Mouse (Mus musculus): ENCODE results near the gene Fanci. TPM values are rescaled to one million over a fixed set of nuclear protein-coding genes. Genes with fewer than 3 reads are reported as not detected.

Gene Fanci
- 15.8 and 16.1 TPM in 2 replicates for polyA plus RNA-seq (2016; fragmentation: Nextera tagmentation; extraction: Ambion mirVana)

GRCm38 (mm10) chr7:79391883-79392649 lies at the start of gene Fanci:
Fanci (plus strand) TSS chr7:79391929.
- Histone ChIP-seq H3K9me3 (no peaks in the 10 kb centered on the region), H3K4me1 (peaks cover 12% of the 10 kb centered on the region), H3K36me3 (peaks cover 5% of the 10 kb centered on the region; the same call in 1 of the 2 replicates), H3K27me3 (ENCODE audit: insufficient read depth, poor library complexity, severe bottlenecking) (no peaks in the 10 kb centered on the region), H3K4me3 (peak within 1 kb of the TSS; percentile 81), H3K27ac (peak within 1 kb of the TSS; percentile 96)
- under 1% methylated on average over 44 of the region's 44 CpGs for WGBS
- peak; percentile 95 for DNase-seq (ENCODE audit: low spot score)

GRCm38 (mm10) chr7:79345902-79346301 lies 45.8 kb upstream of the Fanci start:
- H3K9me3 ChIP-seq, result no peaks in the 10 kb centered on the region
- 48% methylated on average over 4 of the region's 4 CpGs for WGBS
- DNase-seq (ENCODE audit: low spot score), result no peak
- peaks cover 31% of the 10 kb centered on the region for H3K36me3 ChIP-seq
- H3K27me3 ChIP-seq (ENCODE audit: insufficient read depth, poor library complexity, severe bottlenecking), result 0 out of 2 replicates have a peak, but pooled peaks cover 5% of the 10 kb centered on the region
- H3K4me3 ChIP-seq, result no peak overlapping the region
- H3K27ac ChIP-seq, result no peak overlapping the region
- 0 out of 2 replicates have a peak, but pooled peaks cover 5% of the 10 kb centered on the region for H3K4me1 ChIP-seq

- Histone ChIP-seq H3K27ac (no peak overlapping the region), H3K27me3 (ENCODE audit: insufficient read depth, poor library complexity, severe bottlenecking) (0 out of 2 replicates have a peak, but pooled peaks cover 7% of the 10 kb centered on the region), H3K4me3 (no peak overlapping the region), H3K9me3 (no peaks in the 10 kb centered on the region), H3K4me1 (0 out of 2 replicates have a peak, but pooled peaks cover 5% of the 10 kb centered on the region), H3K36me3 (peaks cover 35% of the 10 kb centered on the region)
- DNase-seq (ENCODE audit: low spot score), result no peak
- 75% methylated on average over 8 of the region's 8 CpGs for WGBS
These were observed 45.1 kb upstream of the Fanci start for GRCm38 (mm10) chr7:79346555-79347075.

- 74% methylated on average over 13 of the region's 13 CpGs for WGBS
- Histone ChIP-seq H3K36me3 (peaks cover 35% of the 10 kb centered on the region), H3K4me1 (0 out of 2 replicates have a peak, but pooled peaks cover 5% of the 10 kb centered on the region)
These were observed 44.5 kb upstream of the Fanci start for GRCm38 (mm10) chr7:79347108-79347813.

GRCm38 (mm10) chr7:79348816-79349215 lies 42.9 kb upstream of the Fanci start:
- peaks cover 26% of the 10 kb centered on the region for H3K36me3 ChIP-seq
- 0 out of 2 replicates have a peak, but pooled peaks cover 5% of the 10 kb centered on the region for H3K4me1 ChIP-seq
- H3K4me3 ChIP-seq, result no peak overlapping the region
- DNase-seq (ENCODE audit: low spot score), result no peak
- 79% methylated on average over 8 of the region's 8 CpGs for WGBS
- H3K27ac ChIP-seq, result no peak overlapping the region
- no peaks in the 10 kb centered on the region for H3K9me3 ChIP-seq
- H3K27me3 ChIP-seq (ENCODE audit: insufficient read depth, poor library complexity, severe bottlenecking), result 0 out of 2 replicates have a peak, but pooled peaks cover 9% of the 10 kb centered on the region

More at GRCm38 (mm10) chr7:79347108-79347813, 44.5 kb upstream of the Fanci start:
- Histone ChIP-seq H3K27me3 (ENCODE audit: insufficient read depth, poor library complexity, severe bottlenecking) (0 out of 2 replicates have a peak, but pooled peaks cover 9% of the 10 kb centered on the region), H3K27ac (no peak overlapping the region), H3K9me3 (no peaks in the 10 kb centered on the region), H3K4me3 (no peak overlapping the region)
- DNase-seq (ENCODE audit: low spot score), result no peak

- Histone ChIP-seq H3K4me3 (no peak overlapping the region), H3K9me3 (no peaks in the 10 kb centered on the region), H3K36me3 (peaks cover 32% of the 10 kb centered on the region), H3K4me1 (0 out of 2 replicates have a peak, but pooled peaks cover 5% of the 10 kb centered on the region), H3K27me3 (ENCODE audit: insufficient read depth, poor library complexity, severe bottlenecking) (0 out of 2 replicates have a peak, but pooled peaks cover 9% of the 10 kb centered on the region), H3K27ac (no peak overlapping the region)
- 41% methylated on average over 12 of the region's 12 CpGs for WGBS
- no peak for DNase-seq (ENCODE audit: low spot score)
These were observed 41.9 kb upstream of the Fanci start for GRCm38 (mm10) chr7:79349738-79350386.

- H3K36me3 ChIP-seq, result peaks cover 22% of the 10 kb centered on the region
- peaks cover 59% of the 10 kb centered on the region for H3K4me1 ChIP-seq
- no peaks in the 10 kb centered on the region for H3K9me3 ChIP-seq
- H3K4me3 ChIP-seq, result peak overlapping the region; percentile 49
- peak overlapping the region; percentile 86 for H3K27ac ChIP-seq
- WGBS, result 12% methylated on average over 15 of the region's 15 CpGs
- peaks cover 21% of the 10 kb centered on the region for H3K27me3 ChIP-seq (ENCODE audit: insufficient read depth, poor library complexity, severe bottlenecking)
- DNase-seq (ENCODE audit: low spot score), result peak; percentile 96
These were observed 33.2 kb upstream of the Fanci start for GRCm38 (mm10) chr7:79358350-79359182.

GRCm38 (mm10) chr7:79359183-79359435 lies 32.6 kb upstream of the Fanci start:
- Histone ChIP-seq H3K27ac (peak overlapping the region; percentile 86), H3K36me3 (peaks cover 19% of the 10 kb centered on the region)

GRCm38 (mm10) chr7:79360056-79360455 lies 31.7 kb upstream of the Fanci start:
- 39% methylated on average over 11 of the region's 11 CpGs for WGBS
- peak overlapping the region; percentile 49 for H3K4me3 ChIP-seq
- H3K27me3 ChIP-seq (ENCODE audit: insufficient read depth, poor library complexity, severe bottlenecking), result peaks cover 20% of the 10 kb centered on the region
- H3K27ac ChIP-seq, result peak overlapping the region; percentile 86
- no peaks in the 10 kb centered on the region for H3K9me3 ChIP-seq
- peak; percentile 82 for DNase-seq (ENCODE audit: low spot score)
- peaks cover 65% of the 10 kb centered on the region for H3K4me1 ChIP-seq
- H3K36me3 ChIP-seq, result peaks cover 13% of the 10 kb centered on the region

More at GRCm38 (mm10) chr7:79359183-79359435, 32.6 kb upstream of the Fanci start:
- H3K27me3 ChIP-seq (ENCODE audit: insufficient read depth, poor library complexity, severe bottlenecking), result peaks cover 21% of the 10 kb centered on the region
- 42% methylated on average over 3 of the region's 3 CpGs for WGBS
- peak overlapping the region; percentile 49 for H3K4me3 ChIP-seq
- no peak for DNase-seq (ENCODE audit: low spot score)
- no peaks in the 10 kb centered on the region for H3K9me3 ChIP-seq
- H3K4me1 ChIP-seq, result peaks cover 64% of the 10 kb centered on the region

GRCm38 (mm10) chr7:79362208-79362607 lies 29.5 kb upstream of the Fanci start:
- Histone ChIP-seq H3K27me3 (ENCODE audit: insufficient read depth, poor library complexity, severe bottlenecking) (peaks cover 14% of the 10 kb centered on the region; the same call in 1 of the 2 replicates), H3K4me3 (no peak overlapping the region), H3K4me1 (peaks cover 65% of the 10 kb centered on the region), H3K36me3 (no peaks in the 10 kb centered on the region), H3K9me3 (no peaks in the 10 kb centered on the region), H3K27ac (0 out of 2 replicates have a peak overlapping the region, but pooled peaks have one; percentile 16)
- no peak for DNase-seq (ENCODE audit: low spot score)
- 78% methylated on average over 8 of the region's 8 CpGs for WGBS

GRCm38 (mm10) chr7:79362830-79363229 lies 28.9 kb upstream of the Fanci start:
- H3K9me3 ChIP-seq, result no peaks in the 10 kb centered on the region
- no peak overlapping the region for H3K27ac ChIP-seq
- H3K36me3 ChIP-seq, result no peaks in the 10 kb centered on the region
- peaks cover 14% of the 10 kb centered on the region; the same call in 1 of the 2 replicates for H3K27me3 ChIP-seq (ENCODE audit: insufficient read depth, poor library complexity, severe bottlenecking)
- no peak overlapping the region for H3K4me3 ChIP-seq
- peaks cover 63% of the 10 kb centered on the region for H3K4me1 ChIP-seq
- no peak for DNase-seq (ENCODE audit: low spot score)
- 81% methylated on average over 7 of the region's 7 CpGs for WGBS
